Mouse (Mus musculus) cerebellum, adult 2 months (tissue): Measurements from ENCODE around the gene Pitpnm2. TPM values are rescaled to one million over a fixed set of nuclear protein-coding genes. Genes with fewer than 3 reads are reported as not detected.

ENCODE experiments used
- DNase-seq, 2 experiments: peaks; one replicate each; pipeline ENCODE4 v3.0.0; 2021
- H3K27ac ChIP-seq: fragments of 200-500 bp; 2 replicates; pipeline ENCODE4 v1.5.1; 2012; ENCODE audit warnings: low read length, control low read depth, inconsistent platforms; ENCODE audit not compliant: insufficient read depth
- H3K27me3 ChIP-seq: fragments of 200-500 bp; 2 replicates; pipeline ENCODE4 v1.6.1; 2012; ENCODE audit warnings: inconsistent platforms, mild to moderate bottlenecking, low read length, moderate library complexity; ENCODE audit not compliant: control insufficient read depth, insufficient read depth
- H3K4me1 ChIP-seq: fragments of 200-500 bp; 2 replicates; pipeline ENCODE4 v1.6.1; 2011; ENCODE audit warnings: low read length; ENCODE audit not compliant: control insufficient read depth, insufficient read depth
- H3K4me3 ChIP-seq: fragments of 200-500 bp; replicated peaks from 2 replicates; pipeline ENCODE3; 2011; ENCODE audit warnings: mild to moderate bottlenecking, low read depth, low read length, control low read depth; ENCODE audit not compliant: insufficient read depth
- CTCF ChIP-seq: fragments of 200-500 bp; IDR thresholded peaks from 2 replicates; pipeline ENCODE4 v1.5.1; 2011; ENCODE audit warnings: low read depth, mild to moderate bottlenecking, control low read depth, low read length, moderate library complexity, borderline replicate concordance; ENCODE audit not compliant: insufficient read depth
- POLR2A ChIP-seq: fragments of 200-500 bp; IDR thresholded peaks from 2 replicates; pipeline ENCODE4 v1.6.1; 2011; ENCODE audit warnings: low read length, control low read depth, borderline replicate concordance; ENCODE audit not compliant: insufficient read depth
- WGBS: fragments of 180-500 bp; shearing (Covaris S2); methylation state at CpG from one replicate; pipeline ENCODE4 v1.1.7; 2018; 5-methylcytosine and 5-hydroxymethylcytosine counted together
- polyA plus RNA-seq: library from polyadenylated mRNA; depleted of rRNA; stranded (reverse); fragments of >200 nt; gene quantifications from 2 replicates; pipeline ENCODE4 v1.2.3, GENCODE M21; 2012

The Pitpnm2 gene
- polyA plus RNA-seq, 1 experiment = 54.2 TPM

- Histone ChIP-seq H3K27ac (no peak overlapping the region), H3K27me3 (no peaks in the 10 kb centered on the region), H3K4me3 (no peak overlapping the region), H3K4me1 (peaks cover 5% of the 10 kb centered on the region)
- DNase-seq = no peak
- TF ChIP-seq POLR2A (no peak), CTCF (no peak)
- 95% methylated on average over 4 of the region's 4 CpGs for WGBS
Observed at GRCm38 (mm10) chr5:124152734-124153133, 96.8 kb downstream of the Pitpnm2 start.

DNA sequence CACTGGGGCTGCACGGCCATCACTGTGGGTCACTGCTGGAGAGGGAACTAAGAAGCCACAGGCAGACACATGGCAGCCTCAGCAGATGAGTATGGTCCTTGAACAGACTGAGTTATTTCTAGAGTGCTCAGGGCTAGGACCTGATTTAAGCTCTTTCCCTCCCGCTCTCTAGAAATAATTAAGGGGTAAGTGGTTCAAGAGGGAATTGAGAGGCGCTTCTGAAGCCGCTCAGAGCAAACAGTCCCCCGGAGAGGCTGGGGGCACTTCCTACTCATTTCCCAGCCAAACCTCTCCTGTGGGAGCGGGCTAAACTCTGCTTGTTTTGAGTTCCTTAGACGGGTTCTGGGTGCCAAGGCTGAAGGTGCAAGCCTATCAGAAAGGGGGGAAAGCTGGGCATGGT lies 98.7 kb downstream of the Pitpnm2 start:
- 85% methylated on average over 7 of the region's 7 CpGs for WGBS
- TF ChIP-seq CTCF (no peak), POLR2A (no peak)
- DNase-seq = no peak

GRCm38 (mm10) chr5:124149028-124149427 lies 100.5 kb downstream of the Pitpnm2 start:
- peaks cover 5% of the 10 kb centered on the region for H3K4me1 ChIP-seq
- 74% methylated on average over 5 of the region's 5 CpGs for WGBS
- H3K4me3 ChIP-seq = no peak overlapping the region
- TF ChIP-seq POLR2A (no peak), CTCF (no peak)
- H3K27me3 ChIP-seq = no peaks in the 10 kb centered on the region
- DNase-seq = no peak
- no peak overlapping the region for H3K27ac ChIP-seq

More for the DNA sequence above, 98.7 kb downstream of the Pitpnm2 start:
- Histone ChIP-seq H3K4me3 (no peak overlapping the region), H3K27me3 (no peaks in the 10 kb centered on the region), H3K4me1 (peaks cover 5% of the 10 kb centered on the region), H3K27ac (no peak overlapping the region)

GRCm38 (mm10) chr5:124138066-124138465 lies 111.5 kb downstream of the Pitpnm2 start:
- DNase-seq = no peak
- Histone ChIP-seq H3K4me3 (no peak overlapping the region), H3K27ac (no peak overlapping the region), H3K27me3 (no peaks in the 10 kb centered on the region), H3K4me1 (no peaks in the 10 kb centered on the region)
- 30% methylated on average over 7 of the region's 7 CpGs for WGBS
- no peak for TF ChIP-seq CTCF
- TF ChIP-seq POLR2A = no peak

DNA sequence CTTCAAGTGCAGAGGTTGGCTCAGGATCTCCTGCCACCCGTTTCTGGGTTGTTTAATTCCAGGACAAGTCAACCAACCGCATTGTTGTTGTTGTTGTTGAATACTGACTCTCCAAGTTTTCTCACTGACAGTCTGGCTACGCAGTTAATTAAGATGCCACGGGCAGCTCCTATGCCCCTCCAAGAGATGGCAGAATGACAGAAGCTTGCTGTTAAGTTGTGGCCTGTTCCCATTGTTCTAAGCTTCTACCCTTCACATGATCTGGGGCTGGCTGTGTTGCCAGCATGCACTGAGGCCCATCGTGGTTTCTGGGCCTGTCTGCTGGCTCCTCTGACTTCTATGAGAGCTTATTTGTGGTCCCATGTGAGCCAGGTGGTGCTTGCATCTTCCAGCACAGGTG lies 115.3 kb downstream of the Pitpnm2 start:
- no peak for DNase-seq
- H3K4me3 ChIP-seq = no peak overlapping the region
- no peak overlapping the region for H3K27ac ChIP-seq
- no peaks in the 10 kb centered on the region for H3K27me3 ChIP-seq
- 25% methylated on average over 5 of the region's 5 CpGs for WGBS
- TF ChIP-seq POLR2A (no peak), CTCF (no peak)
- H3K4me1 ChIP-seq = no peaks in the 10 kb centered on the region

DNA sequence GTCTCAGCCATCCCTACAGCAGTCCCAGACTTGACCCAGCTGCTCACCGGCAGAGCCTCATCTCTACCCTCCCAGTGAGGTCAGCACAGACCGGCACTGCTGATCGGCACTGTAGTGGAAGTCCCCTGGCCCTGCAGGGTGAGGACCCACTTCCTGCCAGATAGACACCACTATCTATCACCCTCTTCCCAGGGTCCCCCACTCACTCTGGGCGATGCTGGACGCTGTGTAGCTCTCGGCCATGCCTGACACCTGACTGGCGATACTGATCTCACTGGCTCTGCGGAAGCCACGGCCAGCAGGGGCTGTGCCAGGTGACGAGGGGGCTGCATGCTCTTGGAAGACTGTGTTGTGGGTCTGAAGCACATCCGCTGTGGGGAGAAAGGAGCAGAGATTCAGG lies 124.5 kb downstream of the Pitpnm2 start:
- TF ChIP-seq POLR2A = no peak
- TF ChIP-seq CTCF = no peak
- DNase-seq = no peak
- WGBS = 86% methylated on average over 11 of the region's 11 CpGs
- Histone ChIP-seq H3K4me1 (no peaks in the 10 kb centered on the region), H3K27me3 (no peaks in the 10 kb centered on the region), H3K27ac (no peak overlapping the region), H3K4me3 (no peak overlapping the region)

DNA sequence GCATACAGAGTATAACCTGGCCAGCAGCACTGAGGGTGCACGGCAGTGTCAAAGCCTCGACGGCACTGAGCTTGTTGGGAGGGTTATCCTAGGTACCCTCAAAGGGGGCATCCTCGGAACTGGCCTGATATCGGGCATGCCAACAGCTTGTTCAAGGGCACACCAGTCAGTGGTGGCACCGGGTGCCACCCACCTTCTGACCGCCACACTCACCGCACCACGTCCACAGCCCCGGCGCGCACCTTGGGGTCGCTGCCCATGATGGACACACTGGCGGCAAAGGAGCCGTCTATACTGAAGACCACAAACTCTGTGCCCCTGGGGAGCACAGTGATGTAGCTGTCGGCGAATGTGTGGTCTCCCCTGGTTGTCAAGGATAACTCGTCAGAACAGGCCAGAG lies 127.2 kb downstream of the Pitpnm2 start:
- Histone ChIP-seq H3K4me1 (peaks cover 5% of the 10 kb centered on the region), H3K27me3 (no peaks in the 10 kb centered on the region), H3K4me3 (no peak overlapping the region), H3K27ac (no peak overlapping the region)
- TF ChIP-seq POLR2A = no peak
- no peak for TF ChIP-seq CTCF
- WGBS = 87% methylated on average over 18 of the region's 18 CpGs
- DNase-seq = no peak

DNA sequence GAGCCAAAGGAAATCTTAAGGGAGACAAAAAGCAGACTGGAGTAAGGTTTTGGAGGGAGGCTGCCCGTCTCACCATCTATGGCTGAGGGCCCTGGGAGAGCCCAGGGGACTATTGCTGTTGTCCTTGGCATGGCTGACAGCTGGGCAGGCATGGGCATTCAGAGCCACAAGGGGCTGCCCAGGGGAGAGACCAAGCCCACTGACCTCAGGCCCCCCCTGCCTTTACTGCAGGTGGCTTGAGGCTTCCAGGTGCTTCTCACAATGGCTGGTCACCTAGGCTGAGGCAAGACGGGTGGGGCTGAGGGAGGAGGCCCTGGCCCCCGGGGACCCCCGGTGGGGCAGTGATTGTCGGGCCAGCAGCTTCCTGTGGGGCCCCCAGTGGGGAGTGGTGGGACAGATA lies 130.4 kb downstream of the Pitpnm2 start:
- TF ChIP-seq POLR2A (no peak), CTCF (no peak)
- DNase-seq = no peak
- H3K27ac ChIP-seq = no peak overlapping the region
- no peaks in the 10 kb centered on the region for H3K27me3 ChIP-seq
- 53% methylated on average over 5 of the region's 5 CpGs for WGBS
- H3K4me1 ChIP-seq = peaks cover 12% of the 10 kb centered on the region
- H3K4me3 ChIP-seq = no peak overlapping the region
